Mouse (Mus musculus) hindbrain, embryonic 11.5 days (tissue): Measurements from ENCODE around the gene Pappa. TPM values are rescaled to one million over a fixed set of nuclear protein-coding genes. Genes with fewer than 3 reads are reported as not detected.

Source experiments
- ATAC-seq: fragments of 200-750 bp; cut with Nextera tagmentation; 2 replicates; pipeline ENCODE4 v1.8.0; 2017; ENCODE audit warnings: mild to moderate bottlenecking, moderate TSS enrichment, moderate library complexity; ENCODE audit not compliant: low FRiP score
- DNase-seq: peaks from one replicate; pipeline ENCODE4 v3.0.0-alpha.2; 2015; ENCODE audit warnings: low spot score
- H3K27ac ChIP-seq: fragments of 300-500 bp; sonication (generic); 2 replicates; pipeline ENCODE4 v1.5.1; 2014; ENCODE audit warnings: mild to moderate bottlenecking, low read depth, low read length
- H3K27me3 ChIP-seq: fragments of 300-500 bp; sonication (generic); 2 replicates; pipeline ENCODE4 v1.6.1; 2014; ENCODE audit warnings: mild to moderate bottlenecking, low read length, moderate library complexity, mixed read lengths; ENCODE audit not compliant: control insufficient read depth, insufficient read depth
- H3K36me3 ChIP-seq: fragments of 300-500 bp; sonication (generic); 2 replicates; pipeline ENCODE4 v1.6.1; 2014; ENCODE audit warnings: mild to moderate bottlenecking, low read length, moderate library complexity, mixed read lengths; ENCODE audit not compliant: control insufficient read depth, insufficient read depth
- H3K4me1 ChIP-seq: fragments of 300-500 bp; sonication (generic); replicated peaks from 2 replicates; pipeline ENCODE4 v1.6.1; 2014; ENCODE audit warnings: low read length, mixed read lengths; ENCODE audit not compliant: control insufficient read depth, insufficient read depth
- H3K4me2 ChIP-seq: fragments of 300-500 bp; sonication (generic); replicated peaks from 2 replicates; pipeline ENCODE4 v1.6.1; 2014; ENCODE audit warnings: mild to moderate bottlenecking, low read depth, low read length
- H3K4me3 ChIP-seq: fragments of 300-500 bp; sonication (generic); 2 replicates; pipeline ENCODE4 v1.5.1; 2014; ENCODE audit warnings: low read depth, low read length
- H3K9ac ChIP-seq: fragments of 300-500 bp; sonication (generic); 2 replicates; pipeline ENCODE4 v1.6.1; 2014; ENCODE audit warnings: low read depth, low read length
- H3K9me3 ChIP-seq: fragments of 300-500 bp; sonication (generic); 2 replicates; pipeline ENCODE4 v1.6.1; 2016; ENCODE audit warnings: low read length; ENCODE audit not compliant: control insufficient read depth
- WGBS: fragments of 180-500 bp; shearing (Covaris S2); extraction: QIAGEN DNeasy Blood & Tissue Kit; methylation state at CpG from one replicate; pipeline ENCODE4 v1.1.7; 2014; 5-methylcytosine and 5-hydroxymethylcytosine counted together
- polyA plus RNA-seq: library from polyadenylated mRNA; unstranded; fragments of >200 nt; fragmentation: Nextera tagmentation; extraction: Ambion mirVana; gene quantifications from 2 replicates; pipeline ENCODE4 v1.2.1, GENCODE M21; 2014

The Pappa gene
- polyA plus RNA-seq, 1 experiment from 2014 or later = 1.1 TPM

DNA sequence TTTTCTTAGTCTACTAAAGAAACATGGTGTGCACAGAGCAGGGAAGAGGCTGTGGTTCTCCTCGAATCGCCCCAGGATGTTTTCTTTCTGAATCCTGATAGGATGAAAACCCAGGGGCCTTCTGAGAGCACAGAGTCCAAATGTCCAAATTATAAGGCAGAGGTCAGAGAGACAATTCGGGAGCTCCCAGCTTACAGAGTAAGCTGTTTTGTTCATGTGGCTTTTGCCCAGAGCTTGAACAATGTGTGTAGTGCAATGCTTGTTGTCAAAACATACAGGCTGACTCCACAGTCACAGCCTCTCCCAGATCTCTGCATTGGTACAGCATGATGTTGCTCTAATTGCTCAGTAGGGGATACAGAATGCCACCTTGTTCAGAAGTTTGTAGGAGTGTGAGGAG lies 178.7 kb downstream of the Pappa start:
- no peaks in the 10 kb centered on the region for H3K4me1 ChIP-seq
- no peak overlapping the region for H3K4me2 ChIP-seq
- H3K27me3 ChIP-seq = no peaks in the 10 kb centered on the region
- H3K9ac ChIP-seq = no peak overlapping the region
- H3K9me3 ChIP-seq = no peaks in the 10 kb centered on the region
- no peak overlapping the region for H3K4me3 ChIP-seq
- ATAC-seq = no peak
- DNase-seq = no peak
- WGBS = 58% methylated on average over 3 of the region's 3 CpGs
- H3K27ac ChIP-seq = no peak overlapping the region
- H3K36me3 ChIP-seq = no peaks in the 10 kb centered on the region

DNA sequence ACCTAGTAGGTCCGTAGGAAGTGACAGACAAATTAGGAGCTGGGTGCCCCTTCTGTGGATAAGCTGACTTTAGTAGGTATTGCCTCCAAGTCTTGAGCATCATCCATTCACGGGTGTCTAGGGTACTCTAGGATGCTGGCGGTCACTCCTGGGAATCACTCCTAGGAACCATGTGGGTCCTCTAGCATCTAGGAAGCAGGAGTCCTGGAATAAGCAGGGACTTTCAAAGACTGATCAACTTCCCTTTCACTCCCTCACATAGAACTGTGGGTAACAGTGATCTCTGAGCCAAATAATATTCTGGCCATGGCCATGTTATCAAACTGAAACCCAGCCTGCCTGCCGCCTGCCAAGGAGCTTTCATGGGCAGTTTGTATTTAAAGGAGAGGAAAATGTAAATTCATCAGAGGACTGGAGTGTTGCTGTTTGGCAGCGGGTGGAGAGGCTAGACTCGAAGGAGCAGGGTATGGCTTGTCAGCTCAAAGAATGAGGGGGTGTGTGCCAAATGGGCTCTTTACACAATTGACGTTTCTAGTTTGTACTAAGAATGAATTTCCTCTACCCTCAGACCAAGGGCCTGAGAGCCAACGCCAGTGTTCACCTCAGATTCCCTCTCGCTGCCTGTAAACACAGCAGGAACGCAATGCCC lies 194.0 kb downstream of the Pappa start:
- no peaks in the 10 kb centered on the region for H3K27me3 ChIP-seq
- H3K4me3 ChIP-seq = no peak overlapping the region
- no peak overlapping the region for H3K27ac ChIP-seq
- H3K4me2 ChIP-seq = no peak overlapping the region
- H3K9ac ChIP-seq = no peak overlapping the region
- ATAC-seq (no peak), DNase-seq (no peak)
- H3K36me3 ChIP-seq = no peaks in the 10 kb centered on the region
- H3K9me3 ChIP-seq = no peaks in the 10 kb centered on the region
- 82% methylated on average over 10 of the region's 10 CpGs for WGBS
- no peaks in the 10 kb centered on the region for H3K4me1 ChIP-seq

DNA sequence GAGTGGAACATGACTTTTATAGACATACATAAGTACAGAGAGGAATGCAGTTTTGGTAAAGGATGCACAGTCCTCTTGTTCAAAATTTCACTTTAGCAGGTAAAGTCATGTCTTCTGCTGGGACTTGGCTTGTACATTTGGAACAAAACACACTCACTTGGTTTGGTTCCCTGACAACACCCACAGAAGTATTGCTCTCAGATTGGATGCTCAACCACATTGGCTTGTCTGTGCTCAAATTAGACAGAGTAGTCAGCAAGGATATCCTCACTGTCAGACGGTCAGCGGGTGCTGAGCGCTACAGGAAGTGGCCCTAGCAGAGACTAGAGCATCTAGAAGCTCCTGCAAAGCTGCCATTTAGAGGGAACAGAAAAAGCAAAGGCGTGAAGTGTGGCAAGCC lies 197.4 kb downstream of the Pappa start:
- ATAC-seq (no peak), DNase-seq (no peak)
- 93% methylated on average over 4 of the region's 4 CpGs for WGBS

DNA sequence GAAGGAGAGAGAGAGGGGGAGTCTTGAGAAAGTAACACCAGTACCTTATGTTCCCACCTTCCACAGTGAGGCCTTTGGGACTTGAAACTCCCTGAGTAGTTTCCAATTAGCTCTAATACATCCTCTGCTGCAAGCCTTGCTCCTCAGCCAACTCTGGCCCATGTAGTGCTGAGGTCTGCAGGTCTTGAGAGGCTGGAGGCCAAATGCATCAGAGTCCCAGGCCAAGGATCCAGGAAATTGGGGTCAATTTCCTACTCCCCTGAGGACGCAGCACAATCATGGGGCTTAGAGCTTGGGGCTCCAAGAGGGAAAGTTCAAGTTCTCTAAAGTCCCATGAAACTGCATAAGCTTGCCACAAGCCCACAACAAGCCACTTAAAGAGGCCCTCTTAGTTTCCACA lies 198.0 kb downstream of the Pappa start:
- H3K9ac ChIP-seq = no peak overlapping the region
- H3K4me3 ChIP-seq = no peak overlapping the region
- no peaks in the 10 kb centered on the region for H3K4me1 ChIP-seq
- DNase-seq = no peak
- H3K4me2 ChIP-seq = no peak overlapping the region
- H3K36me3 ChIP-seq = no peaks in the 10 kb centered on the region
- ATAC-seq = no peak
- H3K27me3 ChIP-seq = no peaks in the 10 kb centered on the region
- 95% methylated on average over 1 of the region's 1 CpGs for WGBS
- no peak overlapping the region for H3K27ac ChIP-seq
- H3K9me3 ChIP-seq = no peaks in the 10 kb centered on the region

More for the DNA sequence above, 197.4 kb downstream of the Pappa start:
- Histone ChIP-seq H3K27ac (no peak overlapping the region), H3K27me3 (no peaks in the 10 kb centered on the region), H3K9me3 (no peaks in the 10 kb centered on the region), H3K4me3 (no peak overlapping the region), H3K4me1 (no peaks in the 10 kb centered on the region), H3K9ac (no peak overlapping the region), H3K4me2 (no peak overlapping the region), H3K36me3 (no peaks in the 10 kb centered on the region)

DNA sequence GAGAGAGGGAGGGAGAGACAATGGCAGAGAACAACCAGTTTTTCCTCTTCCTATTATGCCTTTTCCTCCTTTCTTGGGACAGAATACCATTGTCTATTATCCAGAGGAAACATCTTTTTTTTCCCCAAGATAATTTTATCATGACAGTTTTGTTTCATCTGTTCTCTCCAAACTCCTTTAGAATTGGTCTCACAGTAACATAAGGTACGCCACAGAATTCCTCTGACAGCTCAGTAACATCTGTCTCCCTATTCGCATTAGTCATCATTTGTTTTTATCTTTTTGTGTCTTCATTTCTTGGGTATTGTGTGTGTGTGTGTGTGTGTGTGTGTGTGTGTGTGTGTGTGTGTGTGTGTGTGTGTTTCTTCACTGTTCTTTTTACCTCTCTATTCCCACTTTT lies 201.8 kb downstream of the Pappa start:
- no peak overlapping the region for H3K4me3 ChIP-seq
- no peak overlapping the region for H3K4me2 ChIP-seq
- H3K4me1 ChIP-seq = no peaks in the 10 kb centered on the region
- no peaks in the 10 kb centered on the region for H3K9me3 ChIP-seq
- H3K36me3 ChIP-seq = no peaks in the 10 kb centered on the region
- ATAC-seq (no peak), DNase-seq (no peak)
- WGBS = 98% methylated on average over 2 of the region's 2 CpGs
- no peaks in the 10 kb centered on the region for H3K27me3 ChIP-seq
- no peak overlapping the region for H3K27ac ChIP-seq
- no peak overlapping the region for H3K9ac ChIP-seq

DNA sequence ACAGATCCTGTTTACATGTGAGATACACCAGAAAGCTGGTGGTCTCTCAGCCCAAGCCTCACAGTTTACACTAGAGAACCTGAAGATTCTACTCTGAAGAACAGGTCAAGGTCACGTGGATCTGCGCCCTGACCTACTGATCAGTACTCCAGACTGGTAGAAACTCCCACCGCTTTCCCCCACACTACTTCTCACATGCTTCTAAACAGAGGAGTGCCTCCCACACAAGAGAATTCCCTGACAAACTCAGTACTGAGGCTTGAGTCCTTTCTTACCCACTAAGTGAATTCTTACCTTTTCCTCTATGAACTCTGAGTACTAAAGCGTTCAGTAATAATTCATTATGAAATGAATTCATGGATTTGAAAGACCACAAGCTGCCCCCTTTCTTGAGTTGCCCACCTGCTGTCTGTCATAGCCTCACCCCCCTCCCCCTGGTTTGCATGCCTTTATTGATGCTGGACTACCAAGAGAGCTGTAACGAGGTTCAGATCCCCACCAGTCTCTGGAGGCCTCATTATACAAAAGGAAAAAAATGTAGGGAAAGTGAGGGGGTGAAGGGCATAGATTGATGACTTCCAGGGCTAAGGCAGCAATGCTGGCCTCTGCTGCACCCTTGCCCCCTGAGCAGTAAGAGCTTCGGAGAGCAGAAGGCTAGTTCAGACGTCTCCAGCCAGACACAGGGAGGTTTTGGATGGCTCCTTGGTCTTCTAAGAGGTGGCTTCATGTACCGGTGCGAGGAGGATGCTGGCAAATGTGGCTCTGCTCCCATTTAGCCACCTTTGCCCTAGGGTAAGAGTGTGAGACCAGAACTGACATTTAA lies 204.7 kb downstream of the Pappa start:
- 69% methylated on average over 9 of the region's 9 CpGs for WGBS
- H3K36me3 ChIP-seq = no peaks in the 10 kb centered on the region
- H3K4me3 ChIP-seq = no peak overlapping the region
- peak; percentile 30; the same call in 1 of the 2 replicates for ATAC-seq
- H3K27ac ChIP-seq = no peak overlapping the region
- no peak overlapping the region for H3K9ac ChIP-seq
- H3K4me1 ChIP-seq = no peaks in the 10 kb centered on the region
- no peak overlapping the region for H3K4me2 ChIP-seq
- H3K27me3 ChIP-seq = no peaks in the 10 kb centered on the region
- DNase-seq = peak; percentile 6
- H3K9me3 ChIP-seq = no peaks in the 10 kb centered on the region

DNA sequence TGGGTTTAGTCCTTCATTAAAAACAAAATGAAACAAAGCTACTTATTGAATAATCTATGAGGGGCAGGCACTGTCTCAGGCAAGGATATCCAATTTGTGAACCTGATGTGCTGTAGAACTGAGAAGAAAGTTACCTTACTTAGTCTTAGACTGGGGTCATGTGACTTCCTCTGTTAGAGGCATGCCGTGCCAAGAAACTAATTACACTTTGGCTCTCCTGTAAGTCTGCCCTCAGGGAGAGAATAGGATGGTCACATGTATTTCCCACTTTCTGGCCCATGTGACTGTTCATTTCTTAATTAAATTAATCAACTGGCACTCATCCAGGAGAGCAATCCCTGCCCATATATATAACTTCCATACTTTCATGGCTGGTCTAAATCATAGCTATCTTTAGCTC lies 209.7 kb downstream of the Pappa start:
- H3K4me2 ChIP-seq = no peak overlapping the region
- H3K9me3 ChIP-seq = no peaks in the 10 kb centered on the region
- H3K4me1 ChIP-seq = no peaks in the 10 kb centered on the region
- H3K4me3 ChIP-seq = no peak overlapping the region
- ATAC-seq = no peak
- 78% methylated on average over 1 of the region's 1 CpGs for WGBS
- H3K27ac ChIP-seq = no peak overlapping the region
- DNase-seq = no peak
- H3K36me3 ChIP-seq = no peaks in the 10 kb centered on the region
- no peak overlapping the region for H3K9ac ChIP-seq
- no peaks in the 10 kb centered on the region for H3K27me3 ChIP-seq

DNA sequence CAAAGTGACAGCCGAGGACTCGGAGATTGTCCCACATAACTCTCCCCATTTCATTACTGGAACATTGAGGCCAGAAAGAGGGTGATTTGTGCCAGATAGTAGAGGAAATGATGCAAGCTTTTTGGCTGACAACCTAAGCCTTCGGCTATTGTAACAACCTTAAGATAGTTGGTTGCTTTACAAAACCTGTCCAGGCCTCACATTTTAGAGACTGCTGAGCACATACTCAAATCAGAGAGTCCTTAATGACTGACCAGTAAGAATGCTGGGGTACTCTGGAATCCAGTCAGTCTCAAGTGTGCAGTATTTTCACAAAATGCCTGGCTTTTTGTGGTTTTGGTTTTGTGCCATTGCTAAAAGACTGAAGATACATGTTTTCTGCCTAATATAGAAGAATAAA lies 217.8 kb downstream of the Pappa start:
- WGBS = 91% methylated on average over 3 of the region's 3 CpGs
- H3K9me3 ChIP-seq = no peaks in the 10 kb centered on the region
- H3K9ac ChIP-seq = no peak overlapping the region
- no peaks in the 10 kb centered on the region for H3K36me3 ChIP-seq
- no peaks in the 10 kb centered on the region for H3K4me1 ChIP-seq
- H3K27ac ChIP-seq = no peak overlapping the region
- no peak overlapping the region for H3K4me3 ChIP-seq
- DNase-seq (no peak), ATAC-seq (no peak)
- H3K27me3 ChIP-seq = no peaks in the 10 kb centered on the region
- H3K4me2 ChIP-seq = no peak overlapping the region

DNA sequence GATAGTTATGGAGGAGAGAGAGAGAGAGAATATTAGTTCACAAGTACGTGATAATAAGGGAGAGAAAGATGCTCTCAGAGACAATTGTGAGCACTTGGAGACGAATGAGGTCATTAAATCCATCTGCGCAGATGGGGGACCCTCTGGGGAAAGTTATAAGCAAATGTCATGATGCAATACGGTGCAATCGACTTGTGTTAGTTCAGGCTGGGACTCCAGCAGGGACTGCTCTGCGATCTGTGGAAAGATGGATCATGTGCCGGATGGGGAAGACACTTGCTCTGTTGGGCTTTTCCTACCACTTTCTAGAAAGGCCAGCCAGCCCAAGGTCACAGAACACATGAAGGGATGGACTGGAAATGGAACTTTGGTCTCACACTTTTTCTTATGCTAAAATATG lies 226.5 kb downstream of the Pappa start:
- no peaks in the 10 kb centered on the region for H3K4me1 ChIP-seq
- H3K27me3 ChIP-seq = no peaks in the 10 kb centered on the region
- no peak overlapping the region for H3K4me2 ChIP-seq
- H3K9ac ChIP-seq = no peak overlapping the region
- DNase-seq = no peak
- H3K9me3 ChIP-seq = no peaks in the 10 kb centered on the region
- 78% methylated on average over 7 of the region's 7 CpGs for WGBS
- H3K4me3 ChIP-seq = no peak overlapping the region
- 0 out of 2 replicates have a peak, but pooled peaks have one; percentile 17 for ATAC-seq
- no peaks in the 10 kb centered on the region for H3K36me3 ChIP-seq
- no peak overlapping the region for H3K27ac ChIP-seq
